Mouse (Mus musculus): Measurements from ENCODE around the gene Tmpo.

DNA sequence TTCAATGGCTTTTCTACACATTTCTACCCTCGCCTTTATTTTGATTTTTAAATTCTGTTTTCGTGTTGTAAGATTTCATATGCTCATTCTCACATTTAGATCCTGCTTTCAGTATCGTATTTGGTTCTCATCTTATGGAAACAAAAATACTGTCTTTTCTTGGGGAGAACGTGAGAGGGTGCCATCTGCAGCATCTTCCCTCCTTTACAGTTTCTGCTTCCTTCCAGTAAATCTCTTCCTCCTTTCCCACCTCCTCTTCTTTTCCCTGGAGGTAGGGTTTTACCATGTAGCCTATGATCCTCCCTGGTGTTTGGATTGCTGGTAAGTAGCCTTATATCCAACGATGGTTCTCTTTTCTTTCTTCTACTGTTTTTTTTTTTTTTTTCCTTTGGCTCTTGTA, 14.6 kb upstream of the Tmpo start:
- TF ChIP-seq CTCF (IDR thresholded peaks at IDR 0.05; ENCODE audit: borderline replicate concordance, insufficient read depth, low read depth, low read length) (no peak), POLR2A (IDR thresholded peaks at IDR 0.05; ENCODE audit: borderline replicate concordance, insufficient read depth, low read length) (no peak)

Measured in cerebellum, adult 2 months (tissue).